Mouse (Mus musculus) myocyte (in vitro differentiated cells): ENCODE data around the gene Hrg. TPM values are rescaled to one million over a fixed set of nuclear protein-coding genes. Genes with fewer than 3 reads are reported as not detected.

Experiments used
- H3K27me3 ChIP-seq: one replicate; pipeline ENCODE4 v1.6.1; 2011; ENCODE audit not compliant: control insufficient read depth, insufficient read depth, insufficient read length
- H3K36me3 ChIP-seq: one replicate; pipeline ENCODE4 v1.6.1; 2011; ENCODE audit not compliant: control insufficient read depth, insufficient read depth
- H3K4me2 ChIP-seq: one replicate; pipeline ENCODE4 v1.6.1; 2011; ENCODE audit warnings: low read depth, control low read depth
- H3K4me3 ChIP-seq: one replicate; pipeline ENCODE4 v1.5.1; 2011; ENCODE audit warnings: mild to moderate bottlenecking, control low read depth, moderate library complexity
- H3K79me2 ChIP-seq: one replicate; pipeline ENCODE4 v1.6.1; 2011; ENCODE audit not compliant: control insufficient read depth, insufficient read depth
- H3ac ChIP-seq: one replicate; pipeline ENCODE4 v1.6.1; 2011; ENCODE audit not compliant: control insufficient read depth, insufficient read length
- CEBPB ChIP-seq: IDR thresholded peaks from 2 replicates; pipeline ENCODE4 v1.6.1; 2011; ENCODE audit warnings: mild to moderate bottlenecking, moderate library complexity; ENCODE audit not compliant: poor library complexity, insufficient read depth, severe bottlenecking
- E2F4 ChIP-seq: IDR thresholded peaks from one replicate; pipeline ENCODE4 v1.6.1; 2011; ENCODE audit warnings: mild to moderate bottlenecking, control low read depth, moderate library complexity; ENCODE audit not compliant: insufficient read depth
- MAX ChIP-seq: IDR thresholded peaks from one replicate; pipeline ENCODE4 v1.6.1; 2011; ENCODE audit warnings: low read depth, mild to moderate bottlenecking, control low read depth
- MYOD1 ChIP-seq, 3 experiments: IDR thresholded peaks; one replicate each; pipeline ENCODE4 v1.6.1; 2011; ENCODE audit warnings: control low read depth in 2 of 3, low read depth in 2 of 3, mild to moderate bottlenecking in 2 of 3, moderate library complexity in 1 of 3; ENCODE audit not compliant: insufficient read length in 2 of 3, control insufficient read depth in 1 of 3
- MYOG ChIP-seq, 3 experiments: IDR thresholded peaks; one replicate each; pipeline ENCODE4 v1.6.1; 2011; ENCODE audit warnings: control low read depth in 2 of 3, low read depth in 2 of 3, mild to moderate bottlenecking in 2 of 3; ENCODE audit not compliant: insufficient read length in 2 of 3, control insufficient read depth in 1 of 3, insufficient read depth in 1 of 3
- POLR2A ChIP-seq: IDR thresholded peaks from one replicate; pipeline ENCODE4 v1.6.1; 2011; ENCODE audit warnings: low read depth, mild to moderate bottlenecking, control low read depth, moderate library complexity; ENCODE audit not compliant: insufficient read length
- POLR2AphosphoS2 ChIP-seq: IDR thresholded peaks from one replicate; pipeline ENCODE4 v1.6.1; 2011; ENCODE audit warnings: low read depth, control low read depth; ENCODE audit not compliant: insufficient read length
- REST ChIP-seq: IDR thresholded peaks from one replicate; pipeline ENCODE4 v1.6.1; 2011; ENCODE audit warnings: mild to moderate bottlenecking, control low read depth, moderate library complexity; ENCODE audit not compliant: insufficient read depth, insufficient read length
- SRF ChIP-seq: IDR thresholded peaks from one replicate; pipeline ENCODE4 v1.6.1; 2011; ENCODE audit warnings: low read depth; ENCODE audit not compliant: control insufficient read depth, insufficient read length
- TCF12 ChIP-seq: IDR thresholded peaks from one replicate; pipeline ENCODE4 v1.6.1; 2011; ENCODE audit warnings: mild to moderate bottlenecking, control low read depth; ENCODE audit not compliant: poor library complexity, insufficient read depth, severe bottlenecking
- TCF3 ChIP-seq: IDR thresholded peaks from one replicate; pipeline ENCODE4 v1.6.1; 2011; ENCODE audit warnings: low read depth, control low read depth; ENCODE audit not compliant: insufficient read length
- USF1 ChIP-seq: IDR thresholded peaks from one replicate; pipeline ENCODE4 v1.6.1; 2011; ENCODE audit warnings: low read depth, mild to moderate bottlenecking, control low read depth, moderate library complexity
- polyA plus RNA-seq: library from polyadenylated mRNA; unstranded; fragments of >200 nt; fragmentation: generic; extraction: Trizol; gene quantifications from one replicate; pipeline ENCODE4 v1.2.1, GENCODE M21; 2012; ENCODE audit warnings: missing spikeins

The Hrg gene
- not detected for polyA plus RNA-seq

GRCm38 (mm10) chr16:22950840-22951395 is at the start of gene Hrg:
TSS of gene Hrg (plus strand) at chr16:22951072.
- H3K36me3 ChIP-seq: no peaks in the 10 kb centered on the region
- H3K27me3 ChIP-seq: no peaks in the 10 kb centered on the region
- no peaks in the 10 kb centered on the region for H3K79me2 ChIP-seq
- no peak for TF ChIP-seq POLR2AphosphoS2
- no peak for TF ChIP-seq TCF12
- no peak within 1 kb of the TSS for H3K4me2 ChIP-seq
- no peak within 1 kb of the TSS for H3K4me3 ChIP-seq
- H3ac ChIP-seq: no peak within 1 kb of the TSS

GRCm38 (mm10) chr16:22901326-22901725 is 49.5 kb upstream of the Hrg start:
- no peak overlapping the region for H3ac ChIP-seq
- TF ChIP-seq REST: no peak
- no peak for TF ChIP-seq MYOD1 (IDR thresholded peaks at IDR 0.05; ENCODE audit: control insufficient read depth in 1 of 3, insufficient read length in 2 of 3, low read depth in 2 of 3)
- no peak for TF ChIP-seq POLR2AphosphoS2
- H3K4me2 ChIP-seq: no peak overlapping the region
- H3K36me3 ChIP-seq: no peaks in the 10 kb centered on the region
- H3K27me3 ChIP-seq: peaks cover 6% of the 10 kb centered on the region
- H3K79me2 ChIP-seq: no peaks in the 10 kb centered on the region
- H3K4me3 ChIP-seq: no peak overlapping the region

DNA sequence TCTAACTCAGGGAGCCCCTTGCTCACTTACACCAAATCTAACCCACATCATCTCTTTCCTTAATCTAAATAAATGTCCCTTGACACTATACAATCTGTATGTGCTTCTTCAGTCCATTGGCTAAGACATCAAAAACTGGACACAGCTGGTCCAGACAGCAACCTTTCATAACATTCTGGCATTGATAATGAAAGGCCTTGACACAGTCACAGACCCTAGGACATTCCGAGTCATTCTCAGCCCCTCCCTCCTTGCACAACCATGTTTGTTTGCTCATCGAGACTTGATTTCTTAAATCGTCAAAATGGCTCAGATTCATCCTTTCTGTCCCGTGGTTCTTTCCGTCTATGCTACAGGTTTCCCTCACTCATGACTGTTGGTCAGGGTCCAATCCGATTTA is 41.6 kb upstream of the Hrg start:
- no peaks in the 10 kb centered on the region for H3K36me3 ChIP-seq
- no peak overlapping the region for H3K4me3 ChIP-seq
- no peak for TF ChIP-seq MYOD1 (IDR thresholded peaks at IDR 0.05; ENCODE audit: control insufficient read depth in 1 of 3, insufficient read length in 2 of 3, low read depth in 2 of 3)
- no peak for TF ChIP-seq REST
- no peak for TF ChIP-seq POLR2A
- TF ChIP-seq TCF12: no peak
- no peak for TF ChIP-seq TCF3
- TF ChIP-seq POLR2AphosphoS2: no peak
- no peak for TF ChIP-seq MAX
- no peak for TF ChIP-seq CEBPB
- TF ChIP-seq USF1: no peak
- no peak for TF ChIP-seq SRF
- TF ChIP-seq E2F4: no peak
- no peak for TF ChIP-seq MYOG (IDR thresholded peaks at IDR 0.05; ENCODE audit: control insufficient read depth in 1 of 3, insufficient read depth in 1 of 3, insufficient read length in 2 of 3, low read depth in 2 of 3)
- no peaks in the 10 kb centered on the region for H3K79me2 ChIP-seq
- no peak overlapping the region for H3ac ChIP-seq
- no peak overlapping the region for H3K4me2 ChIP-seq
- no peaks in the 10 kb centered on the region for H3K27me3 ChIP-seq

GRCm38 (mm10) chr16:22911986-22912385 is 38.9 kb upstream of the Hrg start:
- no peak for TF ChIP-seq MYOG (IDR thresholded peaks at IDR 0.05; ENCODE audit: control insufficient read depth in 1 of 3, insufficient read depth in 1 of 3, insufficient read length in 2 of 3, low read depth in 2 of 3)
- TF ChIP-seq POLR2A: no peak
- no peak for TF ChIP-seq TCF12
- TF ChIP-seq CEBPB: no peak
- TF ChIP-seq TCF3: no peak
- no peak for TF ChIP-seq USF1
- no peak for TF ChIP-seq POLR2AphosphoS2
- TF ChIP-seq REST: no peak
- no peak for TF ChIP-seq MAX
- no peak for TF ChIP-seq SRF
- Histone ChIP-seq H3ac (no peak overlapping the region), H3K36me3 (no peaks in the 10 kb centered on the region), H3K4me3 (no peak overlapping the region), H3K27me3 (no peaks in the 10 kb centered on the region), H3K4me2 (no peak overlapping the region), H3K79me2 (no peaks in the 10 kb centered on the region)

DNA sequence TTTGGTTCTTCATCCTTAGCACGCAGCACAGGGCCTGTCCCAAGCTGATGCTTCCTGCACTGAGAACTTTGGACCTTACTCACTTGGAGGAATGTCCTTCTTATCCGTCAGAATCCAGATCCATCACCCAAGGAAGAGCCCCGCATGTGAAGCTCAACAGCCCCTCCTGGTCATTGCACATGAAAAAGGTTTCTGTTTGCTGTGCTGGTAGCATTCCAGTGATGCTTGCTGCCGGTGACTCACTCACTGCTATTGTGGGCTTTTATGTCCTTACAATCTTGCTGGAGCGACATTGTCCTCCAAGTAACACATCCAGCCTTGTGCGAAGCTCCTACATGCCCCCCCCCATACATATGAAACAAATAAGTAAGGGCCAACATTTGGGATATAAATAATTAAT is 38.0 kb upstream of the Hrg start:
- no peak overlapping the region for H3ac ChIP-seq
- no peaks in the 10 kb centered on the region for H3K79me2 ChIP-seq
- H3K36me3 ChIP-seq: no peaks in the 10 kb centered on the region
- H3K4me3 ChIP-seq: no peak overlapping the region
- no peaks in the 10 kb centered on the region for H3K27me3 ChIP-seq
- TF ChIP-seq POLR2A: no peak
- no peak overlapping the region for H3K4me2 ChIP-seq

- TF ChIP-seq MYOD1 (IDR thresholded peaks at IDR 0.05; ENCODE audit: control insufficient read depth in 1 of 3, insufficient read length in 2 of 3, low read depth in 2 of 3) (no peak), E2F4 (no peak), MYOG (IDR thresholded peaks at IDR 0.05; ENCODE audit: control insufficient read depth in 1 of 3, insufficient read depth in 1 of 3, insufficient read length in 2 of 3, low read depth in 2 of 3) (no peak), POLR2A (no peak), POLR2AphosphoS2 (no peak), CEBPB (no peak), TCF3 (no peak), USF1 (no peak), SRF (no peak), TCF12 (no peak), REST (no peak), MAX (no peak)
- no peak overlapping the region for H3ac ChIP-seq
- H3K4me2 ChIP-seq: no peak overlapping the region
- H3K36me3 ChIP-seq: no peaks in the 10 kb centered on the region
- H3K27me3 ChIP-seq: no peaks in the 10 kb centered on the region
- no peaks in the 10 kb centered on the region for H3K79me2 ChIP-seq
- H3K4me3 ChIP-seq: no peak overlapping the region
Observed at GRCm38 (mm10) chr16:22914276-22914675, 36.6 kb upstream of the Hrg start.
